18 mouse cellular contexts compared by ENCODE assay signal in the genomic region with DNA sequence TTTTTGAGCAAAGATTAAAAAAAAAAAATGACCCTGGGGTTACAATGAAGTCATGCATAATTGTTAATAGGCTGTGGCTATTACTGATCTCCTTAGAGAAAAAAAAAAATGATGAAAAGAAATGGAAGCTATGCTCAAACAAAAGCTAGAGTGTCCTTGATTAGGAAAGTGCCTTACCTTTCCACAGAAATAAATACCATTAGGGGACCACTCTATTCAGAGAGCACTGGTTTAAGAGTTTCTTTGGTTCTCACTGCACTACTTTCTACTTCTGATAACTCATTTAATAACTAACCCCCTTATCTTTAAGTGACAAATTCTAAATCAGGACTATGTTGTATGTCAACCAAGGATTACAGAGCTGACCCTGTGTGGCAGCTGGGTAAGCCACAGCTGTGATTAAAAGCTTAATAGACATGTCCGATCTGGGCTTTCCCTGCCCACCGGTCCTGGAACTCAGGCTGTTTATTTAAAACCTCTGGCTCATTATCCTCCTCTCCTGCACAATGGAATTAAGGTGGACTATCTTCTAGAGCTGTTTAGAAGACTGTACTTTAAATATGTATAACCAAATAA.
"Had no signal": no experiment of that assay in that cellular context is flagged by ENCODE, and none has a peak within 500 bp of the region (broad histone marks: within the 10 kb centered on the region; RNA-seq: fewer than 3 reads in every experiment).

No protein-coding gene starts in this region.

- H3K4me3 ChIP-seq: liver, embryonic 13.5 days; liver, embryonic 15.5 days; lung, embryonic 15.5 days; megakaryocyte, embryonic 14.5 days; midbrain, embryonic 12.5 days; midbrain, embryonic 15.5 days; neural tube, embryonic 13.5 days; neural tube, embryonic 15.5 days had no signal

- ATAC-seq: liver, postnatal 0 days; midbrain, embryonic 15.5 days had no signal

- DNase-seq: liver, embryonic 13.5 days; liver, postnatal 0 days; lung, postnatal 10 days; right cerebral cortex, adult 18-20 months; right cerebral cortex, postnatal 25 days; right cerebral cortex, postnatal 4 days; spleen, adult 18-20 months; thymus, adult 18-20 months; thymus, postnatal 25 days; thymus, postnatal 4 days had no signal

- H3K27me3 ChIP-seq: liver, embryonic 13.5 days; liver, embryonic 15.5 days; lung, embryonic 15.5 days; megakaryocyte, embryonic 14.5 days; midbrain, embryonic 12.5 days; midbrain, embryonic 15.5 days; neural tube, embryonic 13.5 days; neural tube, embryonic 15.5 days had no signal

- H3K9ac ChIP-seq: liver, embryonic 13.5 days; liver, embryonic 15.5 days; liver, postnatal 0 days; lung, embryonic 15.5 days; midbrain, embryonic 12.5 days; midbrain, embryonic 15.5 days; neural tube, embryonic 13.5 days; neural tube, embryonic 15.5 days had no signal

- H3K36me3 ChIP-seq: liver, embryonic 13.5 days; liver, embryonic 15.5 days; lung, embryonic 15.5 days; midbrain, embryonic 12.5 days; midbrain, embryonic 15.5 days; neural tube, embryonic 13.5 days; neural tube, embryonic 15.5 days had no signal

- H3K27ac ChIP-seq: liver, embryonic 13.5 days; liver, embryonic 15.5 days; macrophage; midbrain, embryonic 12.5 days; midbrain, embryonic 15.5 days; neural tube, embryonic 15.5 days had no signal

- H3K9me3 ChIP-seq: liver, embryonic 13.5 days; liver, embryonic 15.5 days; lung, embryonic 15.5 days; midbrain, embryonic 12.5 days; midbrain, embryonic 15.5 days; neural tube, embryonic 13.5 days; neural tube, embryonic 15.5 days had no signal

- H3K4me2 ChIP-seq: liver, embryonic 13.5 days; liver, embryonic 15.5 days; lung, embryonic 15.5 days; midbrain, embryonic 12.5 days; midbrain, embryonic 15.5 days; neural tube, embryonic 13.5 days; neural tube, embryonic 15.5 days had no signal

- H3K4me1 ChIP-seq: liver, embryonic 13.5 days; liver, embryonic 15.5 days; megakaryocyte, embryonic 14.5 days; midbrain, embryonic 12.5 days; midbrain, embryonic 15.5 days; neural tube, embryonic 13.5 days; neural tube, embryonic 15.5 days had no signal
